Mouse (Mus musculus) testis, postnatal 14 days (tissue): ENCODE data around the gene Pelp1.
"Not testable (repeated sequence)": the region's sequence is repeated elsewhere in the genome, so short reads cannot be mapped to it uniquely, and the experiment has no call there.

ENCODE experiments used
- DNase-seq: peaks from one replicate; pipeline ENCODE4 v3.0.0; 2021; ENCODE audit warnings: low spot score

Gene Pelp1

DNA sequence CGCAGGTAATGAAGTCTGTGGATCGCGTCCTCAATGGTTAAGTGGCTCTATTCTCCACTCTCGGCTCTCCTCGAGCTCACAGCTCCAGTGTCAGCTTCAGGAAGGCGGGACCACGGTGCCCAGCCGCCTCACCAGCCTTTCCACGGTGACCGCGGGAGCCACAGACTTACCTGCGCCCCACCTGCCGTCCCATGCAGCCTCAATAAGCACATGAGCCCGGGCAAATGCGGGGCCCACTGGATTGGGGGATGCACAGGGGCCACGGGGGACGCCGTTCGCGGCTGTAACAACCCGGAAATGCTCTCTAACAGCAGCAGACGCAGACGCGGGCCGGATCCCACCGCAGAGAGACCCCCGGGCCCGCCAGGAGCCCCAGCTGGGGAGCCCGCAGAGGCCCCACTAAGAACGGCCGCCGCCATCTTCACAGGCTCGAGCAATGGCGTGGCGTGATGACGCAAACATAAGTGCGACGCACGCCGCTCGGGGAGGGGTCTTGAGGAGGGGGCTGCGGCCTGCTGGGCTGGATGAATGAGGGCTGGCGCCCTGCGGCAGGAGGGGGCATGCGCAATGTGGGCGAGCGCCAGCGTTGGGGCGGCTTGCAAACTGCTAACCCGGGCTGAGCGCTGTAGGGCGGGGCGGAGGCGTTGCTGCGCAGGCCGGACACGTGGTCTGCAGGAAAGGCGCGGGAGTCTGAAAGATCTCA, at the start of gene Pelp1:
TSS of gene Pelp1 (minus strand) at position 438 of the 703 bp plus-strand sequence.
- DNase-seq, result peak; percentile 96

GRCm38 (mm10) chr11:70458688-70459600, 49.1 kb upstream of the Pelp1 start, which contains the start of gene Zmynd15:
Gene Zmynd15, plus strand, starts transcription at chr11:70459433.
- no peak for DNase-seq

DNA sequence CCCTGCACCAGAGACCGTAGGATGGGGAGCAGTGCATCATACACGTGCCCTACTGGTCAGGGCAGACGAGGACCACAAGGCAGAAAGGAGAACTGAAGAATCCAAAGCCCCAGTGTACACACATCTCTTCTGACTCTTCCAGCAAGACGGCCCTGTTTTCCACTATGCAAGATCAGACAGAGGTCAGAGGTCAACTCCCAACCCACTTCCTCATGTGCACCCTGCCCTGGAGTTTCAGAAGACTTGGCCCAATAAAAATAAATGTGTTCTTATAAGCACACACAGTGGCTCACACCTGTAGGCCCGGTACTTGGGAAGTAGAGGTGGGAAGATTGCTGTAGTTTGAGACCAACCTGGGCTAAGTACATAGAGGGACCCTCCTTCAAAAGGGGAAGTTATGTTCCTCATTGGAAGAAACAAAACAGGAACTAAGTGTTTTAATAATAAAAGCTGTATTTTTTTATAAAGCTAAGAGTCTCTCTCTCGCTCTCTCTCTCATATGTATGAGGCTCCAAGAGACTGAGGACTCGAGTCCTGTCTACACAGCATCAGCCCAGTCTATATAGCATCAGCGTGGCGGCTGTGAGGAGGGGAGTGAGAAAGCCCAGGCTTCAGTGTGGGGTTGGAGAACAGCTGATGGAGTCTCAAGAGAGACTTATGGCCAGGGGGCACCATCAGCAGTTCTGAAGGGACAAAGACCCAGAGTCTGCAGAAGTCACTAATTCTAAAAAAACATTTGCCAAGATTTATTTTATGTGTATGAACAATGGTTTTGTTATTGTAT, 43.6 kb upstream of the Pelp1 start:
- no peak for DNase-seq

DNA sequence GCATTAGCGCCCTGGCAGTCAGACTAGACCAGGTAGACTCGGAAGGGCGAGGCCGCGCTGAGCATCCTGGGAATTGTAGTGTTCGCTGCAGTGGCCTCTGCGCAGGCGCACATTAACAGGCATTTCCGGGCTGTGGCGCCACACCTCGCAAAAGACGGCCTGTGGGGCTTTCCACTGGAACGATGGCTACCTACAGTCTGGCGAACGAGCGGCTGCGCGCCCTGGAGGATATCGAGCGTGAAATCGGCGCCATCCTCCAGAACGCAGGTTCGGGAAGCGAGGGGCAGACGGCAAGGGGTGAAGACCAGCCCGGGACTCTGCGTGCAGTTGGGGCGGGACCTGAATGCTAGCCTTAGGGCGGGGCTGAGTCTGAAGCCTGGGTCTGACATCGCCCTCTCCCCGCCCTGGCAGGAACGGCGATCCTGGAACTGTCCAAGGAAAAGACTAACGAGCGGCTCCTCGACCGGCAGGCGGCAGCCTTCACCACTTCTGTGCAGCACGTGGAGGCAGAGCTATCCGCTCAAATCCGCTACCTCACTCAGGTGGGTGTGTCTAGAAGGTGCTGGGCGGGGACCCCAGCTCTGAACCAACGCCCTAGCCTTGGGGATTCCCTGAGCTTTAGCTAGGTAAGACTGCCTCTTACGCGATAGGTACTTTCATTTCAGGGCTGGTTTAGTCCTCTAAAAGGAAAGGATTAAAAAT, 42.1 kb upstream of the Pelp1 start, which contains the start of gene Med11:
TSS of gene Med11 (plus strand) at position 123 of the 702 bp plus-strand sequence.
- DNase-seq, result peak; percentile 93

DNA sequence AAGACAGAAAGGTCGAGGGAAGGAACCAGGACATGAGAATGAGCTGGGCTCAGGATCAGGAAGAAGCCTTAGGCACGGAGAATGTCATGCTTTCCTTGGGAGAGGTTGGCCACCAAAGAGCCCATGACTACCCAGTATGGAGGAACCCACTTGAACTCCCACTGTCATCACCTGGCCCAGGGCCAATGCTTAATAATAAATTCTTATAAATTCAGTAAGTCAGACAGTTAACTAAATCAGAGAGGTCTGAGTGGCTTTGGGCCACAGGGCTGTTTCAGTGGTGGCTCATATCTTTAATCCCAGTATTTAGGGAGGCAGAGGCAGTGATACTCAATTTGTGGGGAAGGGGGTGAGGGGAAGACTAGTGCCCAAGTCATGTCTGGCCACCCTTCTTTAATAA, 41.1 kb upstream of the Pelp1 start:
- no peak for DNase-seq

- DNase-seq, result no peak
These were observed 37.5 kb upstream of the Pelp1 start for GRCm38 (mm10) chr11:70447373-70447772.

DNA sequence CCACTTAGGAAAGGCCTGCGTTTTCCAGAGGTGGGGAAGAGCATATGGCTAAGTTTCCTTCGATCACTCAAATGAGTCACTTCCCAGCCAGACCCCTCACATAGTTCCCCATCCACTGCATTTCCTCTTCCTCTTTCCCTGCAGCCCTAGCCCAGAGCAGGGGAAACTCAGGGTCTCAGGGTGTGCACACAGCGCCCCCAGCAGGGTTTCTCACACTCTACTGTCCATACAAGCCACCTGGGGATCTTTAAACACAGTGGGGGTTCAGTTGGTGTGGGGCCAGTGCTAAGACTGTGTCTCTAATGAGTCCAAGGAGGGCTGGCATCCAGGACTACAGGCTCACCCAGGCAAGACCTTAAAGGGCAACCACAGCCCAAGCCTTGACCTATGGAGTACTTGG, 36.9 kb upstream of the Pelp1 start:
- DNase-seq, result no peak

DNA sequence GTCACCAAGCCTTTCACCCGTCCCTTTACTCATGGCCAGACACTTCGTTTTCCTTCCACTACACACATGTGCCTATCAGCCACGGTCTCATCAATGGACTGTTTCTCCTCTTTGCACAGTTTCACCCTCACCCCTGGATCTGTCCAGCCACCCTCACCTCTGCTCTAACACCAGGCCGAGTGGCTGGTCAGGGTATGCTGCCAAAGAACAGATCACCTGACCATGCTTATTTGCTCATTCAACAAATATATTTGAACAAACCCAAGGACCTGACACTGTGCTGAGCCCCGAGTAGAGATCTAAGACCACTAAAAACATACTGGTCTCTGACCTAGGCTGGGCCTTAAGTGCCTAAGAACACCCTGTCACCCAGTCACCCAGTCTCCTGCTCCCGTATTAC, 34.8 kb upstream of the Pelp1 start:
- no peak for DNase-seq

GRCm38 (mm10) chr11:70443964-70444363, 34.1 kb upstream of the Pelp1 start:
- DNase-seq, result no peak

DNA sequence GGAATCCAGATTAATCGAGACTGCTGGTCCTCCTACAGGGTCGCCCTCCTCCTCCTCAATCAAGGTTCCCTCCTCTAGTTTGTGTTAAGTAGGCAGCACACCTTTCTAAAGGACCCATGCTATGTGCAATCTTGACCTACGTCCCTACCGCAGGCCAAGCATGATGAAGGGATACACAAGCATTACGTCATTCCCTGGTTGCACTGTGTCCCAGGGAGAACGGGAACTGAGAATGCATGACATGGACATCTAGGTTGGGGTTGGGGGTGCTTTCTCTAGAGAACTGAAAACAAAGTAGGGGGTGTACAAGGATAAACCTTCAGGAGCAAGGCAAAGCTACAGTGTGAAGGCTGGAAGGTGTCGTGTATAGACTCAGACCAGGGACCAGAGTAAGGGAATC, 32.1 kb upstream of the Pelp1 start:
- no peak for DNase-seq

- no peak for DNase-seq
These were observed 30.8 kb upstream of the Pelp1 start for GRCm38 (mm10) chr11:70440637-70441036.

DNA sequence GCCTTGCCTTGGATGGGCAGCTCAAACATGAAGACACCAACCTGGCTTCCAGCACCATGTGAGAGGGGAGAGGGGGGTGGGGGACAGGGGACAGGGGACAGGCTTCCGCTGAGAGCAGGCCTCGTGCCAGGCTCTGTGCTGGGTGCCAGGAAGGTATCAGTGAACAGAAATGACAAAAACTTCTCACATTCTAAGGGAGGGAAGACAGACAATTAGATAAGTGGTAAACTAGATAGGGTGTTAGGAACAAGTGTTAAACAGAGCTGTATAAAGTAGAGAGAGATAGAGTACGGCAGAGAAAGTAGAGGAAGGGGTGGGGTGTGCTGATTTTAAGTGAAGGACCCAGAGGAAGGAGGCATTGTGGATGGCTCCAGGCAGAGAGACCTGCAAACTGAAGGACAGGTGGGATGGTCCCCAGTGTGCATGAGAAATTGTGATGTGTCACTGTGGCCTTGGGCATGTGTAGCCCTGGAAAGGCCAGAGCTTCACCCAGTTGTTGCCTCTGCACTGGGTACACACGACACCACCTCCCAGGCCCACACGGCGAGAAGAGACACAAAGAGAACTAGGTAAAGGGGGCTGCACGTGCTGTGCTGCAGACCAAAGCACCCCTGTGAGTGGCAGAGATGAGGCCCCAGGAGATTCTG, 29.0 kb upstream of the Pelp1 start:
- DNase-seq, result no peak

DNA sequence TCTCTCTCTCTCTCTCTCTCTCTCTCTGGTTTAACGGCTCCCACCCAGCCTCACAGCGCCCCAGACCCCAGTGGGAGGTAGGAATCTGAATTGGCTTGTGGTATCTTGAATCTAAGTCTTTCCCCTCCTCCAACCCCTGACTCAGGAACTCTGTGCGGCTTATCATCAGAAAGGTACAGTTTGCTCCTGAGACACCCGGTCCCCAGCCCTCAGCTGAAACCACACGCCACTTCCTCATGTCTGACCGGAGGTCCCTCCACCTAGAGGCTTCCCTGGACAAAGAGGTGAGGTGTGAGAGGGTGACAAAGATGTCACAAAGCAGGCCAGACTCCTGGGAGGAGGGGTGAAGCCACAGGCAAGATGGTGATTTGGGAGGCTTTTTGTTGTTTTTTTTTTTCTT, 27.6 kb upstream of the Pelp1 start:
- no peak for DNase-seq

GRCm38 (mm10) chr11:70435476-70435875, 25.6 kb upstream of the Pelp1 start:
- no peak for DNase-seq

DNA sequence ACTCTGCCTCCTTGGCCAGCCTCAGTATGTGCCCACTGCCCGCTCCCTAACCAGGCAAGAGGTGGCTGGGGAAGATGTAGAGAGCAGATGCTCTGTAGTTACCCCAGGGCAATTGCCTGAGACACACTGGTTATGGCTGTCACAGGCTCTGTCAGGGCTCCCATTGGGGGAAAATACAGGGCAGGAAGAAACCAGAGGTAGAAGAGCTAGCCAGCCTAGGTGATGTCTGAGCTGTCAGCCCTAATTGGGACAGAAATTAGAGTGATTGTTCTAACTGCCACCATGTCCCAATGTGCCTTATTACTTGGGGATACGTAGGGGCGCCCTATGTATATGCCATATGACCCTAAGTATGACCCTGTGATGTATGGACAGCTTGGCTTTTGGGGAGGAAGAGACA, 24.1 kb upstream of the Pelp1 start:
- no peak for DNase-seq

DNA sequence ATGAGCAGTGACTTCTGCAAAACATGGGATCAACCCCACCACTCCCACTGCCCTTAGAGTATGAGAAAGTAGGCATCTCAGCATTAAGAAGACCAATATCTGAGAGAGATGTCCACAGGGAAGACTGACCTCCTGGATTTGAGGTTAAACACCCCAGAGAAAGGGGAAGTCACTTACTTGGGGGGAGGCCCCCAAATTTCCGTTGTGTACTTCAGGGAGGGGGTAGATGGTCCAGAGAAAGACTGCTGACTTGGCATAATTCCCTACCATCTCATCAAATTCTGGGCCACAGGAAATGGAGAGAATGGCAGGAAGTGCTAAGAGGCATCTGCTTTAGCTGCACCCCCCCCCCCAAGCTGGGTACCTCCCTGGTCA, 23.7 kb upstream of the Pelp1 start:
- DNase-seq, result no peak

DNA sequence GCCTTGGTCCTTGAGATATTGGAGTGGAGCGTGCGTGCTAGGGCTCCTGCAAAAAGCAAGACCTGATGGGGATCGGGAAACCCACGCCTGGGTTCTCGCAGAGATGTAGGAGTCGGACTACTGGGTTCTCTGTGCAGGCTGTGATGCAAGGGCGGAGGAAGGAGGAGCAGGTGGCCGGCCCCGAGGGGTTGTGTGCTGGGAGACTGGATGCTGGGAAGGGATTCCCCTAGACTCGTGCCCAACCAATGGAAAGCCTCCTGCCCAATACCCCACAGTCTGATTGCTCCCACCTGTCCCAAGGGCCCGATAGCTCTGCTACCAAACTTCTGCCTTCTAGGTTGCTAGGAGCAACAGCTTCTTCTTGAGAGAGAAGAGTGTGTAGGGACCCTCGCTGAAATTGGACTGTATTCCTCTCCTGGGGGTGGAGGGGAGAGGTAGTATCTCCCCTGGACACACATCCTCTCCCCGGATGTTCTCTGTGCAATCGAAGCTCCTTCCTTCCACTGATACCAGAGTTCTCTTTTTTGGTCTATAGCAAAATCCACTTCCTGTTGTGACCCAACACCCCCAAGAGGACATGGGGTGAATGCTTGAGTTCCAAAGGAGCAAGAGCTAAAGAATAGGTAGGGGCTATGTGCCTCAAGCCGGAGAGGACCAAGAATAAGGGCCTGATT, 23.2 kb upstream of the Pelp1 start:
- peak; percentile 53 for DNase-seq

- peak; percentile 96 for DNase-seq
These were observed 22.4 kb upstream of the Pelp1 start, which contains the start of gene Arrb2 for GRCm38 (mm10) chr11:70432048-70432894. Gene Arrb2, plus strand, starts transcription at chr11:70432635.

GRCm38 (mm10) chr11:70431574-70431973, 21.7 kb upstream of the Pelp1 start:
- no peak for DNase-seq

DNA sequence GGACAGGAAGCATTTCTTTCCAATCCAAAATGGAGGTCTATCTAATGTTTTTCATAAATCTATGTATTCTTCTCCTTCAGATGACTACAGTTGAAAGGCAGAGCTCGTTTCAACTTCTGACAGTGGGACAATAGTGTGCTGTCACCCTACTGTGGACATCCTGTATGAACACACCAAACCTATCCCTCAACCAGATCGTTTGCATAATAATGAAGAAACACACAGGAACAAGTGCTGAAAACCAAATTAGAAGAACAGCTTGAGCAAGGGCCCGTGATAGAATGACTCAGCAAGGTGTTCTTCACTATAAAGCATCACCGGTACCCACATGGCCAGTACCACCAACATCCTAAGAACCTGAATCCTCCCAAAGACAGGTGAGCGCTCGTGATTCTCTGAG, 16.8 kb upstream of the Pelp1 start:
- not testable (repeated sequence) for DNase-seq
